ENCODE assay signal across 15 mouse cellular contexts in the genomic region with DNA sequence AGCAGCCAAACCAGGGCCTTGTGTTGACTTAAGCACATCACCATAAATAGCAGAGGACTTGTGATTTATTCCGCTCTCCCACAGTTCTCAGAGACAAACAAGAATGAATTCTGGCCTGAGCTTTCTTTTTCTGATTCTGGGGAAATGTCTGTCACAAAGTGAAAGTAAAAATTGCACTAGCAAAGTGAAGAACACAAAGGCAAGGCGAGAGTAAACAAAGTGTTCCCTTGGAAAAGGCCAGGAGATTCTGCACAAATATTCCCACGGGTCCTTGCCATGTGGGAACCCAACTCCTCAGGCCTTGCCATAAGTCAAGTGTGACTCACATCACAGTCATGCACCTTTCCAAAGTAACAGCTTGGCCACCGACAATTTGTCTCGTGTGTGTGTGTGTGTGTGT. TPM values are rescaled to one million over a fixed set of nuclear protein-coding genes. Genes with fewer than 3 reads are reported as not detected.
DNase-seq lines count a peak whose midpoint lies in the region; ATAC-seq and TF ChIP-seq lines count a peak whose summit lies in the region.
"Had no signal": no experiment of that assay in that cellular context is flagged by ENCODE, and none has a peak within 500 bp of the region (broad histone marks: within the 10 kb centered on the region; RNA-seq: fewer than 3 reads in every experiment).

No protein-coding gene starts in this region.

- no peaks in the 10 kb centered on the region for H3K27me3 ChIP-seq in liver, embryonic 16.5 days (ENCODE audit: control insufficient read depth, insufficient read depth, low read depth, low read length)
- 0 out of 2 replicates have a peak, but pooled peaks cover 10% of the 10 kb centered on the region for H3K27me3 ChIP-seq in liver, embryonic 12.5 days (replicated peaks)
- no peaks in the 10 kb centered on the region for H3K27me3 ChIP-seq in intestine, postnatal 0 days (replicated peaks; ENCODE audit: control insufficient read depth, insufficient read depth, low read length)
- H3K27me3 ChIP-seq in hindbrain, embryonic 10.5 days (ENCODE audit: insufficient read depth, poor library complexity, severe bottlenecking), result no peaks in the 10 kb centered on the region
- H3K27me3 ChIP-seq: midbrain, embryonic 13.5 days had no signal

- H3K4me1 ChIP-seq in liver, embryonic 16.5 days (ENCODE audit: control insufficient read depth, low read depth, low read length), result peaks cover 9% of the 10 kb centered on the region
- H3K4me1 ChIP-seq in liver, embryonic 12.5 days, result peaks cover 21% of the 10 kb centered on the region
- H3K4me1 ChIP-seq in intestine, postnatal 0 days (replicated peaks; ENCODE audit: control insufficient read depth, insufficient read depth, low read length), result peaks cover 5% of the 10 kb centered on the region; the same call in 1 of the 2 replicates
- H3K4me1 ChIP-seq in hindbrain, embryonic 10.5 days (replicated peaks), result no peaks in the 10 kb centered on the region
- H3K4me1 ChIP-seq: midbrain, embryonic 13.5 days had no signal

- ATAC-seq in liver, embryonic 16.5 days (ENCODE audit: low read depth), result no peak
- ATAC-seq in liver, embryonic 12.5 days, result no peak
- ATAC-seq in intestine, postnatal 0 days, result no peak
- ATAC-seq: midbrain, embryonic 13.5 days had no signal

- H3K9ac ChIP-seq in liver, embryonic 16.5 days (ENCODE audit: low read depth, low read length), result no peak overlapping the region
- no peak overlapping the region for H3K9ac ChIP-seq in liver, embryonic 12.5 days
- H3K9ac ChIP-seq in intestine, postnatal 0 days (ENCODE audit: low read depth, low read length), result no peak overlapping the region
- H3K9ac ChIP-seq: liver, embryonic 14.5 days; midbrain, embryonic 13.5 days had no signal

- H3K4me2 ChIP-seq in liver, embryonic 16.5 days (ENCODE audit: low read depth, low read length), result no peak overlapping the region
- H3K4me2 ChIP-seq in liver, embryonic 12.5 days, result no peak overlapping the region
- H3K4me2 ChIP-seq in intestine, postnatal 0 days (replicated peaks; ENCODE audit: low read depth), result no peak overlapping the region; the same call in 1 of the 2 replicates
- H3K4me2 ChIP-seq: midbrain, embryonic 13.5 days had no signal

- peak; percentile 49 to 76 for DNase-seq in adrenal gland, adult (ENCODE audit: inconsistent age in 2 of 2, low spot score in 1 of 2)
- no peak for DNase-seq in adrenal gland, postnatal 4 days (ENCODE audit: low spot score in 2 of 2)
- DNase-seq in lung, postnatal 36 days, result peak; percentile 59
- no peak for DNase-seq in hindbrain, embryonic 10.5 days (ENCODE audit: low spot score)
- no peak for DNase-seq in layer of hippocampus, adult 9-10 months (ENCODE audit: low spot score)

- TF ChIP-seq CTCF in intestine, postnatal 0 days (IDR thresholded peaks at IDR 0.05; ENCODE audit: low read depth), result no peak

- no peaks in the 10 kb centered on the region for H3K9me3 ChIP-seq in liver, embryonic 16.5 days (replicated peaks; ENCODE audit: control insufficient read depth, low read length)
- H3K9me3 ChIP-seq in liver, embryonic 12.5 days (replicated peaks), result no peaks in the 10 kb centered on the region
- H3K9me3 ChIP-seq in intestine, postnatal 0 days (ENCODE audit: control insufficient read depth), result no peaks in the 10 kb centered on the region
- no peaks in the 10 kb centered on the region for H3K9me3 ChIP-seq in hindbrain, embryonic 10.5 days
- H3K9me3 ChIP-seq: midbrain, embryonic 13.5 days had no signal

- H3K27ac ChIP-seq in liver, embryonic 16.5 days (ENCODE audit: low read length), result peak overlapping the region; percentile 35; the same call in 1 of the 2 replicates
- no peak overlapping the region for H3K27ac ChIP-seq in liver, embryonic 12.5 days
- H3K27ac ChIP-seq in intestine, postnatal 0 days (ENCODE audit: low read depth, low read length), result peak overlapping the region; percentile 46
- no peak overlapping the region for H3K27ac ChIP-seq in hindbrain, embryonic 10.5 days
- H3K27ac ChIP-seq: left cerebral cortex, adult 2 months; liver, embryonic 14.5 days; midbrain, embryonic 13.5 days had no signal

- peaks cover 20% of the 10 kb centered on the region for H3K36me3 ChIP-seq in liver, embryonic 16.5 days (ENCODE audit: control insufficient read depth, insufficient read depth)
- peaks cover 42% of the 10 kb centered on the region for H3K36me3 ChIP-seq in liver, embryonic 12.5 days
- peaks cover 23% of the 10 kb centered on the region for H3K36me3 ChIP-seq in intestine, postnatal 0 days (ENCODE audit: control insufficient read depth, insufficient read depth)
- H3K36me3 ChIP-seq in hindbrain, embryonic 10.5 days, result peaks cover 47% of the 10 kb centered on the region

- H3K4me3 ChIP-seq in liver, embryonic 16.5 days (ENCODE audit: low read depth, low read length), result no peak overlapping the region
- H3K4me3 ChIP-seq in liver, embryonic 12.5 days, result no peak overlapping the region
- H3K4me3 ChIP-seq in intestine, postnatal 0 days (ENCODE audit: low read depth, low read length), result no peak overlapping the region
- H3K4me3 ChIP-seq in hindbrain, embryonic 10.5 days, result no peak overlapping the region
- H3K4me3 ChIP-seq: left cerebral cortex, adult 2 months; midbrain, embryonic 13.5 days had no signal

- WGBS in liver, embryonic 16.5 days (ENCODE audit: insufficient replicate concordance), result 71% methylated on average over 5 of the region's 5 CpGs
- 86% methylated on average over 5 of the region's 5 CpGs for WGBS in liver, embryonic 12.5 days (ENCODE audit: insufficient replicate concordance)
- WGBS in intestine, postnatal 0 days, result 67% methylated on average over 5 of the region's 5 CpGs
- WGBS in hindbrain, embryonic 10.5 days, result 90% methylated on average over 5 of the region's 5 CpGs

RNA-seq across cellular contexts. Expression of a gene that starts 9.5 kb away (rescaled TPM):
- total RNA-seq in adrenal gland, postnatal 4 days (2021), result 1 to 10 TPM in 1 of 2 experiments, under 1 TPM in 1; 0.87 to 2.0 TPM
- polyA plus RNA-seq in liver, embryonic 16.5 days (2015; fragmentation: Nextera tagmentation; extraction: Ambion mirVana), result not detected in 2 replicates
- not detected in 2 replicates for polyA plus RNA-seq in liver, embryonic 12.5 days (2016; fragmentation: Nextera tagmentation; extraction: Ambion mirVana)
- polyA plus RNA-seq in intestine, postnatal 0 days (2015; fragmentation: Nextera tagmentation; extraction: Ambion mirVana), result not detected in 2 replicates
- polyA plus RNA-seq in hindbrain, embryonic 10.5 days (2016; fragmentation: Nextera tagmentation; extraction: Ambion mirVana), result not detected in 2 replicates
- total RNA-seq: left cerebral cortex, adult 2 months; neutrophil, adult 5-6 weeks had no signal
- polyA plus RNA-seq: cortical plate, adult 2 months; gonadal fat pad, adult 2 months; liver, embryonic 14.5 days; midbrain, embryonic 13.5 days; spleen, adult 2 months had no signal

RNA-seq across cellular contexts. Expression of a gene that starts 50.4 kb away (rescaled TPM):
- under 1 TPM in 1 of 2 experiments, not detected in 1; 0.22 TPM for total RNA-seq in adrenal gland, postnatal 4 days (2021)
- polyA plus RNA-seq in liver, embryonic 16.5 days (2015; fragmentation: Nextera tagmentation; extraction: Ambion mirVana), result not detected in 2 replicates
- not detected in 2 replicates for polyA plus RNA-seq in liver, embryonic 12.5 days (2016; fragmentation: Nextera tagmentation; extraction: Ambion mirVana)
- polyA plus RNA-seq in intestine, postnatal 0 days (2015; fragmentation: Nextera tagmentation; extraction: Ambion mirVana), result 0.16 and 0.27 TPM in 2 replicates
- 0.16 and 0.22 TPM in 2 replicates for polyA plus RNA-seq in hindbrain, embryonic 10.5 days (2016; fragmentation: Nextera tagmentation; extraction: Ambion mirVana)

Comparison
In these comparisons a context has a peak if more than half of its experiments do, and no peak if none do; other contexts are left out.
1. DNase-seq: peak in adrenal gland, adult (2 of 2) and lung, postnatal 36 days (single experiment); none in adrenal gland, postnatal 4 days (0 of 2), hindbrain, embryonic 10.5 days (single experiment) and layer of hippocampus, adult 9-10 months (single experiment).
2. H3K27ac ChIP-seq: peak in liver, embryonic 16.5 days (single experiment) and intestine, postnatal 0 days (single experiment); none in liver, embryonic 12.5 days (single experiment) and hindbrain, embryonic 10.5 days (single experiment).